Mouse (Mus musculus): Measurements from ENCODE around the gene Hikeshi. TPM values are rescaled to one million over a fixed set of nuclear protein-coding genes. Genes with fewer than 3 reads are reported as not detected.

The Hikeshi gene
- polyA plus RNA-seq, 1 experiment from 2014 or later = 126 TPM

GRCm38 (mm10) chr7:89954261-89954660 is 13.3 kb upstream of the Hikeshi start:
- DNase-seq = no peak
- 75% methylated on average over 5 of the region's 5 CpGs for WGBS
- Histone ChIP-seq H3K4me2 (no peak overlapping the region), H3K4me3 (ENCODE audit: low read depth, low read length) (no peak overlapping the region), H3K36me3 (ENCODE audit: insufficient read depth) (peaks cover 55% of the 10 kb centered on the region), H3K27me3 (ENCODE audit: insufficient read depth, low read length) (no peaks in the 10 kb centered on the region), H3K27ac (ENCODE audit: low read depth) (no peak overlapping the region), H3K4me1 (ENCODE audit: insufficient read depth) (no peaks in the 10 kb centered on the region), H3K9ac (no peak overlapping the region), H3K9me3 (ENCODE audit: low read depth, low read length) (no peaks in the 10 kb centered on the region)
- no peak for TF ChIP-seq CTCF (IDR thresholded peaks at IDR 0.05; ENCODE audit: low read depth)
- no peak for ATAC-seq (ENCODE audit: insufficient read depth)

- no peaks in the 10 kb centered on the region for H3K9me3 ChIP-seq (ENCODE audit: low read depth, low read length)
- H3K27me3 ChIP-seq (ENCODE audit: insufficient read depth, low read length) = no peaks in the 10 kb centered on the region
- no peak overlapping the region for H3K27ac ChIP-seq (ENCODE audit: low read depth)
- WGBS = 37% methylated on average over 4 of the region's 4 CpGs
- H3K4me1 ChIP-seq (ENCODE audit: insufficient read depth) = no peaks in the 10 kb centered on the region
- DNase-seq (peak; percentile 7), ATAC-seq (ENCODE audit: insufficient read depth) (no peak)
- no peak overlapping the region for H3K4me3 ChIP-seq (ENCODE audit: low read depth, low read length)
- H3K36me3 ChIP-seq (ENCODE audit: insufficient read depth) = peaks cover 10% of the 10 kb centered on the region; the same call in 1 of the 2 replicates
- H3K9ac ChIP-seq = no peak overlapping the region
- H3K4me2 ChIP-seq = no peak overlapping the region
- TF ChIP-seq CTCF (IDR thresholded peaks at IDR 0.05; ENCODE audit: low read depth) = no peak
These were observed 8.4 kb upstream of the Hikeshi start for GRCm38 (mm10) chr7:89949403-89949802.

- Histone ChIP-seq H3K4me3 (ENCODE audit: low read depth, low read length) (no peak overlapping the region), H3K4me1 (ENCODE audit: insufficient read depth) (no peaks in the 10 kb centered on the region), H3K4me2 (no peak overlapping the region), H3K27me3 (ENCODE audit: insufficient read depth, low read length) (no peaks in the 10 kb centered on the region), H3K9ac (no peak overlapping the region), H3K27ac (ENCODE audit: low read depth) (no peak overlapping the region), H3K9me3 (ENCODE audit: low read depth, low read length) (no peaks in the 10 kb centered on the region), H3K36me3 (ENCODE audit: insufficient read depth) (no peaks in the 10 kb centered on the region)
- ATAC-seq (ENCODE audit: insufficient read depth) (no peak), DNase-seq (peak; percentile 53)
- 63% methylated on average over 7 of the region's 7 CpGs for WGBS
- TF ChIP-seq CTCF (IDR thresholded peaks at IDR 0.05; ENCODE audit: low read depth) = no peak
These were observed 7.0 kb upstream of the Hikeshi start for GRCm38 (mm10) chr7:89948026-89948425.

- Histone ChIP-seq H3K36me3 (ENCODE audit: insufficient read depth) (peaks cover 1% of the 10 kb centered on the region; the same call in 1 of the 2 replicates), H3K4me1 (ENCODE audit: insufficient read depth) (0 out of 2 replicates have a peak, but pooled peaks cover 4% of the 10 kb centered on the region), H3K27me3 (ENCODE audit: insufficient read depth, low read length) (no peaks in the 10 kb centered on the region), H3K9ac (peak overlapping the region; percentile 76), H3K4me2 (peak overlapping the region; percentile 79), H3K9me3 (ENCODE audit: low read depth, low read length) (no peaks in the 10 kb centered on the region), H3K27ac (ENCODE audit: low read depth) (0 out of 2 replicates have a peak overlapping the region, but pooled peaks have one; percentile 64), H3K4me3 (ENCODE audit: low read depth, low read length) (peak overlapping the region; percentile 88)
- no peak for ATAC-seq (ENCODE audit: insufficient read depth)
- 46% methylated on average over 15 of the region's 15 CpGs for WGBS
- peak; percentile 21 for DNase-seq
- TF ChIP-seq CTCF (IDR thresholded peaks at IDR 0.05; ENCODE audit: low read depth) = no peak
These were observed 1.3 kb downstream of the Hikeshi start for GRCm38 (mm10) chr7:89939497-89940353.

DNA sequence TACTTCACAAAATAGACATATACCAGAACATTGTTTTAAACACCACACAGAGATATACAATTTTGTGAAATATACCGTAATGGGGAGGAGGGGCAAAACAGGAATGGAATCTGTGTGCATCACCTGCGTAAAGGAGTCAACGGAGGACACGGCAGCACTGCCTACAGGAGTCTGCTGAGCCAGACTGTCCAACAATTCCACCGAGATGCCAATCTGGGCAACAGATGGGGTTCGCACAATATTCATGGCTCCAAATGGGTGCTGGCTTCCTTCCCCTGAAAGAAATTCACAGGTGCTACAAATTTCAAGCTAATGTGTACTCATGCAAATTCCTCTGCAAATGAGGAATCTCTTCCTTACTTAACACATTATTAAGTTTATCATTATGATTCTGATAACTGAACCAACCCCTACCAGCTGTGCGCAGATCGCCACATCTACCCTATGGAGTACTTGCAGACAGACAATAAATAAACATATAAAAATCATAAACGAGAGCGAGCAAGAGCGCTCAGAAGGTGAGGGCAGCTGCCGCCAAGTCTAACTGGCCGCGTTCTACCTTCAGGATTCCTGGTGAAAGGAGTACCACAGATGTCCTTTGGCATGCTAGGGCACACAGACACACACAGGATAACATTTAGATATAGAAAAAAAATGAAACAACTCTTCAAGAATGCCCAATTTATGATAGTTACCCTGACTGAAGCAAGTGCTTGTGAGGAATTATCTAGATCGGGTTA is 17.4 kb downstream of the Hikeshi start:
- no peaks in the 10 kb centered on the region for H3K27me3 ChIP-seq (ENCODE audit: insufficient read depth, low read length)
- H3K36me3 ChIP-seq (ENCODE audit: insufficient read depth) = peaks cover 25% of the 10 kb centered on the region
- 93% methylated on average over 15 of the region's 15 CpGs for WGBS

GRCm38 (mm10) chr7:89917776-89918175 is 23.2 kb downstream of the Hikeshi start:
- Histone ChIP-seq H3K27me3 (ENCODE audit: insufficient read depth, low read length) (no peaks in the 10 kb centered on the region), H3K4me2 (no peak overlapping the region), H3K9ac (no peak overlapping the region), H3K9me3 (ENCODE audit: low read depth, low read length) (no peaks in the 10 kb centered on the region), H3K4me3 (ENCODE audit: low read depth, low read length) (no peak overlapping the region), H3K36me3 (ENCODE audit: insufficient read depth) (peaks cover 21% of the 10 kb centered on the region), H3K27ac (ENCODE audit: low read depth) (no peak overlapping the region), H3K4me1 (ENCODE audit: insufficient read depth) (no peaks in the 10 kb centered on the region)
- no peak for TF ChIP-seq CTCF (IDR thresholded peaks at IDR 0.05; ENCODE audit: low read depth)
- no peak for DNase-seq
- no peak for ATAC-seq (ENCODE audit: insufficient read depth)
- 90% methylated on average over 4 of the region's 4 CpGs for WGBS

More for the DNA sequence above, 17.4 kb downstream of the Hikeshi start:
- H3K4me1 ChIP-seq (ENCODE audit: insufficient read depth) = no peaks in the 10 kb centered on the region
- DNase-seq (no peak), ATAC-seq (ENCODE audit: insufficient read depth) (no peak)
- TF ChIP-seq CTCF (IDR thresholded peaks at IDR 0.05; ENCODE audit: low read depth) = no peak
- H3K9ac ChIP-seq = no peak overlapping the region
- H3K4me2 ChIP-seq = no peak overlapping the region
- no peak overlapping the region for H3K27ac ChIP-seq (ENCODE audit: low read depth)
- H3K4me3 ChIP-seq (ENCODE audit: low read depth, low read length) = no peak overlapping the region
- H3K9me3 ChIP-seq (ENCODE audit: low read depth, low read length) = no peaks in the 10 kb centered on the region

- Histone ChIP-seq H3K4me1 (ENCODE audit: insufficient read depth) (no peaks in the 10 kb centered on the region), H3K27me3 (ENCODE audit: insufficient read depth, low read length) (no peaks in the 10 kb centered on the region), H3K4me2 (no peak overlapping the region), H3K27ac (ENCODE audit: low read depth) (no peak overlapping the region), H3K4me3 (ENCODE audit: low read depth, low read length) (no peak overlapping the region), H3K9ac (no peak overlapping the region), H3K36me3 (ENCODE audit: insufficient read depth) (peaks cover 21% of the 10 kb centered on the region), H3K9me3 (ENCODE audit: low read depth, low read length) (no peaks in the 10 kb centered on the region)
- 93% methylated on average over 5 of the region's 5 CpGs for WGBS
- no peak for TF ChIP-seq CTCF (IDR thresholded peaks at IDR 0.05; ENCODE audit: low read depth)
- no peak for ATAC-seq (ENCODE audit: insufficient read depth)
- DNase-seq = no peak
These were observed 24.3 kb downstream of the Hikeshi start for GRCm38 (mm10) chr7:89916711-89917110.
